Mouse (Mus musculus): Measurements from ENCODE around the gene Wfdc2.
A peak's percentile ranks its signal among the peaks of the same experiment; 100 is the strongest.

The Wfdc2 gene

GRCm38 (mm10) chr2:164562391-164563188 is at the start of gene Wfdc2:
Gene Wfdc2, plus strand, starts transcription at chr2:164562413.
- no peak for DNase-seq (ENCODE audit: low spot score in 2 of 2)

- DNase-seq (ENCODE audit: low spot score in 2 of 2) = no peak
Observed at GRCm38 (mm10) chr2:164513389-164513788, 48.8 kb upstream of the Wfdc2 start.

- no peak for DNase-seq (ENCODE audit: low spot score in 2 of 2)
Observed at GRCm38 (mm10) chr2:164514916-164515315, 47.3 kb upstream of the Wfdc2 start.

GRCm38 (mm10) chr2:164515897-164516296 is 46.3 kb upstream of the Wfdc2 start:
- DNase-seq (ENCODE audit: low spot score in 2 of 2) = no peak

- DNase-seq (ENCODE audit: low spot score in 2 of 2) = no peak
Observed at GRCm38 (mm10) chr2:164516592-164516991, 45.6 kb upstream of the Wfdc2 start.

GRCm38 (mm10) chr2:164517485-164518221 is 44.6 kb upstream of the Wfdc2 start:
- peak in 1 of 2 experiments; percentile 45 for DNase-seq (ENCODE audit: low spot score in 2 of 2)

GRCm38 (mm10) chr2:164518266-164519170 is 43.7 kb upstream of the Wfdc2 start:
- peak; percentile 60 to 61 for DNase-seq (ENCODE audit: low spot score in 2 of 2)

GRCm38 (mm10) chr2:164519171-164519526 is 43.1 kb upstream of the Wfdc2 start:
- DNase-seq (ENCODE audit: low spot score in 2 of 2) = no peak

GRCm38 (mm10) chr2:164520782-164521181 is 41.4 kb upstream of the Wfdc2 start:
- peak in 1 of 2 experiments; percentile 47 for DNase-seq (ENCODE audit: low spot score in 2 of 2)

GRCm38 (mm10) chr2:164521841-164522240 is 40.4 kb upstream of the Wfdc2 start:
- DNase-seq (ENCODE audit: low spot score in 2 of 2) = no peak

GRCm38 (mm10) chr2:164522280-164522679 is 39.9 kb upstream of the Wfdc2 start:
- no peak for DNase-seq (ENCODE audit: low spot score in 2 of 2)

GRCm38 (mm10) chr2:164523301-164523773 is 38.9 kb upstream of the Wfdc2 start:
- DNase-seq (ENCODE audit: low spot score in 2 of 2) = no peak

- no peak for DNase-seq (ENCODE audit: low spot score in 2 of 2)
Observed at GRCm38 (mm10) chr2:164528557-164528956, 33.7 kb upstream of the Wfdc2 start.

GRCm38 (mm10) chr2:164531169-164531568 is 31.0 kb upstream of the Wfdc2 start:
- peak; percentile 83 to 85 for DNase-seq (ENCODE audit: low spot score in 2 of 2)

GRCm38 (mm10) chr2:164534315-164534714 is 27.9 kb upstream of the Wfdc2 start:
- DNase-seq (ENCODE audit: low spot score in 2 of 2) = no peak

GRCm38 (mm10) chr2:164537003-164537402 is 25.2 kb upstream of the Wfdc2 start:
- no peak for DNase-seq (ENCODE audit: low spot score in 2 of 2)

GRCm38 (mm10) chr2:164540652-164541427 is 21.4 kb upstream of the Wfdc2 start:
- no peak for DNase-seq (ENCODE audit: low spot score in 2 of 2)

GRCm38 (mm10) chr2:164542132-164542531 is 20.1 kb upstream of the Wfdc2 start:
- peak; percentile 55 to 69 for DNase-seq (ENCODE audit: low spot score in 2 of 2)

GRCm38 (mm10) chr2:164542598-164542997 is 19.6 kb upstream of the Wfdc2 start:
- no peak for DNase-seq (ENCODE audit: low spot score in 2 of 2)

- no peak for DNase-seq (ENCODE audit: low spot score in 2 of 2)
Observed at GRCm38 (mm10) chr2:164543745-164544144, 18.5 kb upstream of the Wfdc2 start.
